Comparison of ENCODE assay signal across 9 mouse cellular contexts in the genomic region with DNA sequence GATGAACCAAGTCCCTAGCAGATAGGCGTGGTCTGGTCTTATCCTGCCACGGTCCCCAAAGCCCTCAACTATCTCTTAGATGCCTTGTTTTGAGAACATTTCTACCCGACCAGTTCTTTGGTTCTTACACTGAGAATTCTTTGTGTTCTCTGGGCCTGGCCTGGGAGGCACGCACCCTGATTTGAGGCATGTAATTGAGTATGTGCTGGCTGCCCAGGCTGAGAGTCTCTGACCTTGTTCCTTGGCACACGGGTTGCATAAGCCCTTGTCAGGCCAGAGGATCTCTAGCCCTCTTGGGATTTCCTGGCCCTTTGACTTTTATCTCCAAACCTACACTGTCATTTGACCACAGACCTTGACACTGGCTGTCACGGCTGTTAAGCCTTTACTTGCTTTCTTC. TPM values are rescaled to one million over a fixed set of nuclear protein-coding genes. Genes with fewer than 3 reads are reported as not detected.
A peak's percentile ranks its signal among the peaks of the same experiment; 100 is the strongest.
DNase-seq lines count a peak whose midpoint lies in the region; ATAC-seq and TF ChIP-seq lines count a peak whose summit lies in the region.
"Had no signal": no experiment of that assay in that cellular context is flagged by ENCODE, and none has a peak within 500 bp of the region (broad histone marks: within the 10 kb centered on the region; RNA-seq: fewer than 3 reads in every experiment).

No protein-coding gene starts in this region.

- no peaks in the 10 kb centered on the region for H3K36me3 ChIP-seq in lung, postnatal 0 days (ENCODE audit: insufficient read depth, low read length)
- no peaks in the 10 kb centered on the region for H3K36me3 ChIP-seq in kidney, embryonic 16.5 days (ENCODE audit: insufficient read depth, low read length)
- H3K36me3 ChIP-seq: embryonic facial prominence, embryonic 12.5 days had no signal

- peaks cover 7% of the 10 kb centered on the region; the same call in 1 of the 2 replicates for H3K4me1 ChIP-seq in lung, postnatal 0 days (ENCODE audit: insufficient read depth, low read depth, low read length)
- peaks cover 8% of the 10 kb centered on the region; the same call in 1 of the 2 replicates for H3K4me1 ChIP-seq in lung, adult 2 months (ENCODE audit: control insufficient read depth, insufficient read depth, low read length)
- peaks cover 30% of the 10 kb centered on the region for H3K4me1 ChIP-seq in kidney, embryonic 16.5 days (ENCODE audit: insufficient read depth, low read length)

- TF ChIP-seq EP300 in lung, postnatal 0 days (IDR thresholded peaks at IDR 0.05) = no peak

- H3K9me3 ChIP-seq in lung, postnatal 0 days (ENCODE audit: low read length) = no peaks in the 10 kb centered on the region
- no peaks in the 10 kb centered on the region for H3K9me3 ChIP-seq in kidney, embryonic 16.5 days (ENCODE audit: low read length)
- H3K9me3 ChIP-seq: embryonic facial prominence, embryonic 12.5 days had no signal

- DNase-seq in lung, postnatal 0 days (ENCODE audit: low spot score) = no peak
- DNase-seq in lung, adult 2 months = no peak
- peak; percentile 47 for DNase-seq in c-Kit-positive CD71-positive TER-119-negative erythroid progenitor cells, embryonic 14.5 days (ENCODE audit: low read depth)
- peak; percentile 84 for DNase-seq in skeletal muscle tissue, adult 2 months (ENCODE audit: low read depth, low spot score)
- DNase-seq in lung, postnatal 14 days = no peak
- DNase-seq in layer of hippocampus, adult 9-11 months = no peak

- no peak for TF ChIP-seq CTCF in lung, postnatal 0 days (IDR thresholded peaks at IDR 0.05)
- no peak for TF ChIP-seq CTCF in lung, adult 2 months (IDR thresholded peaks at IDR 0.05; ENCODE audit: insufficient read depth, low read length)

- H3K9ac ChIP-seq in lung, postnatal 0 days (replicated peaks; ENCODE audit: low read depth) = no peak overlapping the region
- H3K9ac ChIP-seq in kidney, embryonic 16.5 days (replicated peaks; ENCODE audit: low read length) = 0 out of 2 replicates have a peak overlapping the region, but pooled peaks have one; percentile 12
- H3K9ac ChIP-seq: embryonic facial prominence, embryonic 12.5 days had no signal

- TF ChIP-seq POLR2A in lung, adult 2 months (IDR thresholded peaks at IDR 0.05; ENCODE audit: borderline replicate concordance, extremely low read depth, low read depth, low read length) = no peak

- no peak overlapping the region for H3K4me2 ChIP-seq in lung, postnatal 0 days (replicated peaks; ENCODE audit: low read depth, low read length)
- no peak overlapping the region for H3K4me2 ChIP-seq in kidney, embryonic 16.5 days (replicated peaks; ENCODE audit: low read depth, low read length)
- H3K4me2 ChIP-seq: embryonic facial prominence, embryonic 12.5 days had no signal

- WGBS in lung, postnatal 0 days = 58% methylated on average over 6 of the region's 6 CpGs
- 61% methylated on average over 6 of the region's 6 CpGs for WGBS in lung, adult 2 months
- 52% methylated on average over 6 of the region's 6 CpGs for WGBS in kidney, embryonic 16.5 days

- H3K27ac ChIP-seq in lung, postnatal 0 days (ENCODE audit: low read length) = peak overlapping the region; percentile 43; the same call in 1 of the 2 replicates
- H3K27ac ChIP-seq in kidney, embryonic 16.5 days (ENCODE audit: low read length) = no peak overlapping the region
- H3K27ac ChIP-seq: embryonic facial prominence, embryonic 12.5 days had no signal

- ATAC-seq in lung, postnatal 0 days = no peak
- ATAC-seq in kidney, embryonic 16.5 days (ENCODE audit: low FRiP score, low TSS enrichment) = no peak

- no peaks in the 10 kb centered on the region for H3K27me3 ChIP-seq in lung, postnatal 0 days (replicated peaks; ENCODE audit: insufficient read depth, low read length)
- no peaks in the 10 kb centered on the region for H3K27me3 ChIP-seq in kidney, embryonic 16.5 days (ENCODE audit: insufficient read depth, low read length)
- H3K27me3 ChIP-seq: embryonic facial prominence, embryonic 12.5 days had no signal

- H3K4me3 ChIP-seq in lung, postnatal 0 days (ENCODE audit: low read depth, low read length) = no peak overlapping the region
- no peak overlapping the region for H3K4me3 ChIP-seq in lung, adult 2 months (replicated peaks; ENCODE audit: extremely low read depth, low read depth, low read length)
- H3K4me3 ChIP-seq in kidney, embryonic 16.5 days (ENCODE audit: low read length) = no peak overlapping the region
- H3K4me3 ChIP-seq: embryonic facial prominence, embryonic 12.5 days; myocyte had no signal

RNA-seq across cellular contexts. Expression of a gene that starts 22.5 kb away (rescaled TPM):
- 5.3 and 5.4 TPM in 2 replicates for polyA plus RNA-seq in lung, postnatal 0 days (2015; fragmentation: Nextera tagmentation; extraction: Ambion mirVana)
- polyA plus RNA-seq in lung, adult 2 months (2012; rRNA removed) = 8.4 and 9.3 TPM in 2 replicates
- 7.4 and 8.6 TPM in 2 replicates for polyA plus RNA-seq in kidney, embryonic 16.5 days (2015; fragmentation: Nextera tagmentation; extraction: Ambion mirVana)

RNA-seq across cellular contexts. Expression of a gene that starts 47.3 kb away (rescaled TPM):
- 0.08 and 0.13 TPM in 2 replicates for polyA plus RNA-seq in lung, postnatal 0 days (2015; fragmentation: Nextera tagmentation; extraction: Ambion mirVana)
- polyA plus RNA-seq in lung, adult 2 months (2012; rRNA removed) = 1.2 and 6.1 TPM in 2 replicates
- 0.76 and 0.82 TPM in 2 replicates for polyA plus RNA-seq in kidney, embryonic 16.5 days (2015; fragmentation: Nextera tagmentation; extraction: Ambion mirVana)

Comparison
In these comparisons a context has a peak if more than half of its experiments do, and no peak if none do; other contexts are left out.
1. DNase-seq: peak in c-Kit-positive CD71-positive TER-119-negative erythroid progenitor cells, embryonic 14.5 days (single experiment) and skeletal muscle tissue, adult 2 months (single experiment); none in lung, postnatal 0 days (single experiment), lung, adult 2 months (single experiment), lung, postnatal 14 days (single experiment) and layer of hippocampus, adult 9-11 months (single experiment).